Mouse (Mus musculus) embryonic fibroblast, embryonic 13.5 days (primary cell): ENCODE results near the gene Mmd.

ENCODE experiments used
- CTCF ChIP-seq: IDR thresholded peaks from 2 replicates; pipeline ENCODE4 v1.5.1; 2011; ENCODE audit warnings: mild to moderate bottlenecking, control low read depth, low read length, moderate library complexity, borderline replicate concordance; ENCODE audit not compliant: insufficient read depth
- POLR2A ChIP-seq: IDR thresholded peaks from 2 replicates; pipeline ENCODE4 v1.6.1; 2011; ENCODE audit warnings: low read depth, mild to moderate bottlenecking, control low read depth, low read length, moderate library complexity

DNA sequence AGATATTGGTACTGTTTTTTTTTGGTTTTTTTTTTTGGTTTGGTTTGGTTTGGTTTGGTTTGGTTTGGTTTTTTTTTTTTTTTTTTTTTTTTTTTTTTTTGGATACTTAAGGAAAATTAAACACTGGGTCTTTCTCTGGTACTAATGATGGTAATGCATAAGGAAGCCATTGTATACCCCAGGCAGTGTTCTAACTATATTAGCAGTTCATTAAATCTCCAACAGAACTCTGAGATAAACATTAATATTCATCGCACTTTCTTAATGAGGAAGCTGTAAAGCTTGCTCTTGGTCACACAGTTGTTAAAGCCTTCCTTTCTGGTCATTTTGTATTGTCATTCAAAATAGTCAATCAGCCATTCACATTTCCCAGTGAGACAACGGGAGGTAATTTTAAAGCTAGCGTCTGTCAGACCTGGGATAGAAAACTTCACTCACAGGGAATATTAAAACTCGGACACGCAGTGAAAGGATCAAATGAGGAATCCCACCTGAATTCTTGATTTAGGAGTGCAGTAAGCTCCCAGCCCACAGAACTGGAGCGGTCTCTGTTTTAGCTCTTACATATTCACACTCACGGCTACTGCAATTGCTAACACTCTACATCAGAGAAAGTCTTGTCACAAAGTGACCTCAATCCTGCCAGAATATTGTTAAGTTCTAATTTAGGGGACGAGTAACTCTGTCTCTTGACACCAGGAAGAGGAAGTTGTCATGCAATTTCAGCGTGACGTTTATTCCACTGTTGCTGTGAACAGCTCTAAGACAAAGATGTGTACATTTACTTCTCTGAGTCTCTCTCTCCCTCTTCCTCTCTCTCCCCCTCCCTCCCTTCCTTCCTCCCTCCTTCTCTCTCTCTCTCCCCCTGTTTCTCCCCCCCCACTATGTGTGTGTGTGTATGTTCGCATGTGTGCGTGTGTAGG lies 22.0 kb upstream of the Mmd start:
- TF ChIP-seq CTCF (no peak), POLR2A (no peak)
